Mouse (Mus musculus) T-helper 17 cell (primary cell): Measurements from ENCODE around the gene Alg10b.
"Not testable (repeated sequence)": the region's sequence is repeated elsewhere in the genome, so short reads cannot be mapped to it uniquely, and the experiment has no call there.

Experiments
- in situ Hi-C, 2 experiments: fragments of 300-600 bp; cut with MboI, MseI; formaldehyde crosslinking; loops; 1 replicate in 1 of 2; 2 replicates in 1 of 2; pipeline ENCODE4 v1.15.1; 2025; ENCODE audit warnings: high pct_unique_total_duplicates in 2 of 2

The Alg10b gene

GRCm38 (mm10) chr15:90223969-90224750, at the start of gene Alg10b:
Gene Alg10b (plus strand): TSS chr15:90224311.
- in situ Hi-C loops = loop anchor here in 1 of 2 experiments (10.0 kb wide), 1 partner anchor 589 kb away; no protein-coding TSS in a partner anchor

- in situ Hi-C loops = not testable (repeated sequence)
These were observed 41.0 kb upstream of the Alg10b start for GRCm38 (mm10) chr15:90183108-90183507.

- in situ Hi-C loops = no loop called here
These were observed 40.6 kb upstream of the Alg10b start for GRCm38 (mm10) chr15:90183511-90183910.

- in situ Hi-C loops = no loop called here
These were observed 39.4 kb upstream of the Alg10b start for GRCm38 (mm10) chr15:90184743-90185142.

GRCm38 (mm10) chr15:90189477-90189876, 34.6 kb upstream of the Alg10b start:
- in situ Hi-C loops = no loop called here

- in situ Hi-C loops = no loop called here
These were observed 10.2 kb upstream of the Alg10b start for GRCm38 (mm10) chr15:90213946-90214345.

GRCm38 (mm10) chr15:90214913-90215312, 9.2 kb upstream of the Alg10b start:
- in situ Hi-C loops = loop anchor here in 1 of 2 experiments (5.0 kb wide), 1 partner anchor 593 kb away; no protein-coding TSS in a partner anchor

GRCm38 (mm10) chr15:90225058-90225575, 1.0 kb downstream of the Alg10b start:
- in situ Hi-C loops = loop anchor here in 1 of 2 experiments (10.0 kb wide), 1 partner anchor 590 kb away; no protein-coding TSS in a partner anchor

- in situ Hi-C loops = loop anchor here in 1 of 2 experiments (10.0 kb wide), 1 partner anchor 1067 kb away; no protein-coding TSS in a partner anchor
These were observed 13.5 kb downstream of the Alg10b start for GRCm38 (mm10) chr15:90237657-90238056.

- in situ Hi-C loops = loop anchor here in 1 of 2 experiments (10.0 kb wide), 1 partner anchor 1961 kb away; no protein-coding TSS in a partner anchor
These were observed 20.0 kb downstream of the Alg10b start for GRCm38 (mm10) chr15:90244081-90244480.

GRCm38 (mm10) chr15:90249694-90250093, 25.6 kb downstream of the Alg10b start:
- in situ Hi-C loops = loop anchor here (5.0 to 10.0 kb wide), 2 partner anchors 528 to 1955 kb away; no protein-coding TSS in a partner anchor

- in situ Hi-C loops = no loop called here
These were observed 58.8 kb downstream of the Alg10b start for GRCm38 (mm10) chr15:90282876-90283275.
